Mouse (Mus musculus): ENCODE results near the gene Cyp3a41a. TPM values are rescaled to one million over a fixed set of nuclear protein-coding genes. Genes with fewer than 3 reads are reported as not detected.
"Not testable (repeated sequence)": the region's sequence is repeated elsewhere in the genome, so short reads cannot be mapped to it uniquely, and the experiment has no call there.

Gene Cyp3a41a
- total RNA-seq (2014; rRNA removed; ENCODE audit: low replicate concordance) = not detected in 2 replicates
- polyA plus RNA-seq (2015; fragmentation: Nextera tagmentation; extraction: Ambion mirVana) = not detected in 2 replicates

DNA sequence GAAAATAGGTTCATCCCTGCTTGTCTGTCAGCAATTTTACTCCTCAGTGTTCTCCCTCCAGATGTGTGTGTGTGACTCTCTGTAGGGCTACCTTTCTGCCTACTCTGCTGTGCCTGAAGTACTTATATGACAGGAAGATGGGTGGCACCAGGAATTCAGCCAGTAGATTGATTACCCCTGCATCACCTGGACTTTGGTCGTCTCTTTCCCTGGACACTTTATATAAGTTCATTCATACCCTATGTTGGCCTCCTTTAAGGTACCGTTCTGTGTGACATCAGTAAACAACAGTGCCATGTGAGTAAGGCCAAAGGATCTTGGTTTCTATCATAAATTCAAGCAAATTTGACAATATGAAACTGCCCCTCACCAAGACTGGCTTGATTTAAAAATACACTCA is at the start of gene Cyp3a41a:
Gene Cyp3a41a (minus strand): TSS at position 101 of the 400 bp plus-strand sequence.
- not testable (repeated sequence) for H3K27ac ChIP-seq (ENCODE audit: low read depth); H3K27me3 ChIP-seq (ENCODE audit: control insufficient read depth, insufficient read depth, low read length); H3K9me3 ChIP-seq (replicated peaks; ENCODE audit: control insufficient read depth, low read length); DNase-seq (ENCODE audit: low spot score); H3K36me3 ChIP-seq (replicated peaks; ENCODE audit: control insufficient read depth, insufficient read depth, low read length); H3K9ac ChIP-seq (replicated peaks; ENCODE audit: low read depth, low read length); H3K4me2 ChIP-seq (ENCODE audit: low read depth, low read length); ATAC-seq (ENCODE audit: insufficient read depth, low read depth); H3K4me1 ChIP-seq (ENCODE audit: control insufficient read depth, insufficient read depth); H3K4me3 ChIP-seq (ENCODE audit: low read depth, low read length)
- WGBS = 50% methylated on average over 1 of the region's 2 CpGs

- H3K4me3 ChIP-seq (ENCODE audit: low read depth, low read length); H3K4me2 ChIP-seq (ENCODE audit: low read depth, low read length); H3K27me3 ChIP-seq (ENCODE audit: control insufficient read depth, insufficient read depth, low read length); H3K9me3 ChIP-seq (replicated peaks; ENCODE audit: control insufficient read depth, low read length); H3K4me1 ChIP-seq (ENCODE audit: control insufficient read depth, insufficient read depth); H3K9ac ChIP-seq (replicated peaks; ENCODE audit: low read depth, low read length); DNase-seq (ENCODE audit: low spot score); H3K36me3 ChIP-seq (replicated peaks; ENCODE audit: control insufficient read depth, insufficient read depth, low read length); ATAC-seq (ENCODE audit: insufficient read depth, low read depth); H3K27ac ChIP-seq (ENCODE audit: low read depth): not testable (repeated sequence)
- WGBS = 59% methylated on average over 3 of the region's 3 CpGs
These were observed 17.6 kb upstream of the Cyp3a41a start for GRCm38 (mm10) chr5:145737512-145737911.

DNA sequence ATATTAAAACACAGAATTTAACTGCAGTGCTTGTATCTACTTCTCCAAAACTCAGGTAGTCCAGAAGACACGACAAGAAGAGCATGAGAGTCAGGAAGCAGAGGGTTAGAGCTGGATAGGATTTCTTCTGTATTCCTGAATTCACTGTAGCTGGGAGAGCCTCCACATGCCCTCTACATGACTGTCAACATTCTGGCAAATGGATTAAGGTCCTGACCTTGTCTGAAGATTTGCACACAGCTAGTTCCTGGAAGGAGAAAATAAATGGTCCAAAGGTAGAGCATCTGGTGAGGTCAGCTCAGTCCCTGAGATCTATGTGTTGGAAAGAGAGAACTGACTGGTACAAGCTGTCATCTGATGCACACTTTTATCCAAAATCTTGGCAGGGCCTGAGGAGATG is 5.6 kb downstream of the Cyp3a41a start:
- H3K4me1 ChIP-seq (ENCODE audit: control insufficient read depth, insufficient read depth); H3K27me3 ChIP-seq (ENCODE audit: control insufficient read depth, insufficient read depth, low read length); DNase-seq (ENCODE audit: low spot score); H3K9ac ChIP-seq (replicated peaks; ENCODE audit: low read depth, low read length); H3K4me2 ChIP-seq (ENCODE audit: low read depth, low read length); H3K27ac ChIP-seq (ENCODE audit: low read depth); H3K9me3 ChIP-seq (replicated peaks; ENCODE audit: control insufficient read depth, low read length); H3K36me3 ChIP-seq (replicated peaks; ENCODE audit: control insufficient read depth, insufficient read depth, low read length); ATAC-seq (ENCODE audit: insufficient read depth, low read depth); H3K4me3 ChIP-seq (ENCODE audit: low read depth, low read length): not testable (repeated sequence)
- WGBS = 30% methylated on average over 1 of the region's 1 CpGs

DNA sequence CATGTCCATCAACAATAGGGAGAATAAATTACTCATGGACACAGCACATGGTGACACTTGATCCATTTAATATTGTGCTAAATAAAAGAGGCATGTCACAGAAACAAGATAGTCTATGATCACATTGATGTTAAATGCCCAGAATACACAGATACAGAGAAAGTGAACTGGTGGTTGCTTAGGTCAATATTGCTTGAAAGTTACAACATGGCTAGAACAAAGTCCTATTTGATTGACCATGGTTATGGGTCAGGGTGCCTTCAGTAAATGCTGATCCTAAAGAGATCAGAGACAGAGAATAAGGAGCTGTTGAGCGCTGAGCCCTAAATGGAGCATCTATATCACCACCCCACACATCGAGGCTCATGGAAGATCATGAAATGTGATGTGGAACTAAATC is 12.6 kb downstream of the Cyp3a41a start:
- H3K9me3 ChIP-seq (replicated peaks; ENCODE audit: control insufficient read depth, low read length); H3K27me3 ChIP-seq (ENCODE audit: control insufficient read depth, insufficient read depth, low read length); H3K4me2 ChIP-seq (ENCODE audit: low read depth, low read length); DNase-seq (ENCODE audit: low spot score); H3K36me3 ChIP-seq (replicated peaks; ENCODE audit: control insufficient read depth, insufficient read depth, low read length); H3K27ac ChIP-seq (ENCODE audit: low read depth); H3K4me3 ChIP-seq (ENCODE audit: low read depth, low read length); ATAC-seq (ENCODE audit: insufficient read depth, low read depth); H3K9ac ChIP-seq (replicated peaks; ENCODE audit: low read depth, low read length); H3K4me1 ChIP-seq (ENCODE audit: control insufficient read depth, insufficient read depth): not testable (repeated sequence)
- 64% methylated on average over 2 of the region's 2 CpGs for WGBS

- no peaks in the 10 kb centered on the region for H3K4me1 ChIP-seq (ENCODE audit: control insufficient read depth, insufficient read depth)
- H3K36me3 ChIP-seq (replicated peaks; ENCODE audit: control insufficient read depth, insufficient read depth, low read length) = no peaks in the 10 kb centered on the region
- peaks cover 42% of the 10 kb centered on the region for H3K9me3 ChIP-seq (replicated peaks; ENCODE audit: control insufficient read depth, low read length)
- H3K4me2 ChIP-seq (ENCODE audit: low read depth, low read length) = no peak overlapping the region
- no peaks in the 10 kb centered on the region for H3K27me3 ChIP-seq (ENCODE audit: control insufficient read depth, insufficient read depth, low read length)
- ATAC-seq (ENCODE audit: insufficient read depth, low read depth) (no peak; the same call in 1 of the 2 replicates), DNase-seq (ENCODE audit: low spot score) (no peak)
- H3K4me3 ChIP-seq (ENCODE audit: low read depth, low read length) = no peak overlapping the region
- no peak overlapping the region for H3K9ac ChIP-seq (replicated peaks; ENCODE audit: low read depth, low read length)
- 66% methylated on average over 7 of the region's 7 CpGs for WGBS
- no peak overlapping the region for H3K27ac ChIP-seq (ENCODE audit: low read depth)
- TF ChIP-seq CTCF (IDR thresholded peaks at IDR 0.05; ENCODE audit: low read depth) = no peak
- TF ChIP-seq EP300 (IDR thresholded peaks at IDR 0.05; ENCODE audit: low read depth) = no peak
These were observed 57.9 kb downstream of the Cyp3a41a start for GRCm38 (mm10) chr5:145662007-145662406.

DNA sequence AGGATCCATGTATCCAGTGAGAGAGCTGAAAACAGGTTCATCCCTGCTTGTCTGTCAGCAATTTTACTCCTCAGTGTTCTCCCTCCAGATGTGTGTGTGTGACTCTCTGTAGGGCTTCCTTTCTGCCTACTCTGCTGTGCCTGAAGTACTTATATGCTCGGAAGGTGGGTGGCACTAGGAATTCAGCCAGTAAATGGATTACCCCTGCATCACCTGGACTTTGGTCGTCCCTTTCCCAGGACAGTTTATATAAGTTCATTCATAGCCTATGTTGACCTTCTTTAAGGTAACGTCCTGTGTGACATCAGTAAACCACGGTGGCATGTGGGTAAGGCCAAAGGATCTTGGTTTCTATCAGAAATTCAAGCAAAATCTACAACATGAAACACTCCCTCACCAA is 72.2 kb downstream of the Cyp3a41a start:
- 59% methylated on average over 4 of the region's 4 CpGs for WGBS
- DNase-seq (ENCODE audit: low spot score) (no peak), ATAC-seq (ENCODE audit: insufficient read depth, low read depth) (no peak)

More for the DNA sequence above, 72.2 kb downstream of the Cyp3a41a start:
- Histone ChIP-seq H3K4me1 (ENCODE audit: control insufficient read depth, insufficient read depth) (no peaks in the 10 kb centered on the region), H3K9ac (replicated peaks; ENCODE audit: low read depth, low read length) (no peak overlapping the region), H3K27me3 (ENCODE audit: control insufficient read depth, insufficient read depth, low read length) (no peaks in the 10 kb centered on the region), H3K36me3 (replicated peaks; ENCODE audit: control insufficient read depth, insufficient read depth, low read length) (no peaks in the 10 kb centered on the region), H3K4me2 (ENCODE audit: low read depth, low read length) (no peak overlapping the region), H3K9me3 (replicated peaks; ENCODE audit: control insufficient read depth, low read length) (peaks cover 32% of the 10 kb centered on the region), H3K4me3 (ENCODE audit: low read depth, low read length) (no peak overlapping the region), H3K27ac (ENCODE audit: low read depth) (no peak overlapping the region)
- TF ChIP-seq EP300 (IDR thresholded peaks at IDR 0.05; ENCODE audit: low read depth) (no peak), CTCF (IDR thresholded peaks at IDR 0.05; ENCODE audit: low read depth) (no peak)

Other genes with a start within 250 kb of the Cyp3a41a start
- not detected in 2 replicates for gene Cyp3a41b, start 135.4 kb downstream of the Cyp3a41a start, total RNA-seq (2014; rRNA removed; ENCODE audit: low replicate concordance)
- not detected in 2 replicates for gene Cyp3a41b, start 135.4 kb downstream of the Cyp3a41a start, polyA plus RNA-seq (2015; fragmentation: Nextera tagmentation; extraction: Ambion mirVana)
- gene Cyp3a44, start 85.7 kb upstream of the Cyp3a41a start, total RNA-seq (2014; rRNA removed; ENCODE audit: low replicate concordance) = not detected in 2 replicates
- not detected in 2 replicates for gene Cyp3a44, start 85.7 kb upstream of the Cyp3a41a start, polyA plus RNA-seq (2015; fragmentation: Nextera tagmentation; extraction: Ambion mirVana)
- 0.15 TPM in 1 of 2 replicates, not detected in the other for gene Cyp3a11, start 159.8 kb upstream of the Cyp3a41a start, total RNA-seq (2014; rRNA removed; ENCODE audit: low replicate concordance)
- gene Cyp3a11, start 159.8 kb upstream of the Cyp3a41a start, polyA plus RNA-seq (2015; fragmentation: Nextera tagmentation; extraction: Ambion mirVana) = not detected in 2 replicates

Data from heart, postnatal 0 days (tissue).